Mouse (Mus musculus) heart, postnatal 36 days (tissue): ENCODE data around the gene Mybpc2. TPM values are rescaled to one million over a fixed set of nuclear protein-coding genes. Genes with fewer than 3 reads are reported as not detected.

Source experiments
- DNase-seq, 2 experiments: peaks; one replicate each; pipeline ENCODE4 v3.0.0; 2021 to 2022
- intact Hi-C: fragments of 180-260 bp; cut with DNase I; formaldehyde crosslinking; loops from one replicate; pipeline ENCODE4 v1.15.1; 2025
- microRNA-seq, 2 experiments: library from miRNA; unstranded; fragments of <30 nt; microRNA quantifications; one replicate each; pipeline ENCODE4 v1.2.0; 2021; ENCODE audit warnings: borderline number of aligned reads in 2 of 2
- total RNA-seq, 2 experiments: library from RNA; stranded (reverse); gene quantifications; 2 replicates each; pipeline ENCODE4 v1.2.3; 2021

Mybpc2 gene
- total RNA-seq, 2 experiments from 2014 or later = 16.5 to 20.1 TPM

DNA sequence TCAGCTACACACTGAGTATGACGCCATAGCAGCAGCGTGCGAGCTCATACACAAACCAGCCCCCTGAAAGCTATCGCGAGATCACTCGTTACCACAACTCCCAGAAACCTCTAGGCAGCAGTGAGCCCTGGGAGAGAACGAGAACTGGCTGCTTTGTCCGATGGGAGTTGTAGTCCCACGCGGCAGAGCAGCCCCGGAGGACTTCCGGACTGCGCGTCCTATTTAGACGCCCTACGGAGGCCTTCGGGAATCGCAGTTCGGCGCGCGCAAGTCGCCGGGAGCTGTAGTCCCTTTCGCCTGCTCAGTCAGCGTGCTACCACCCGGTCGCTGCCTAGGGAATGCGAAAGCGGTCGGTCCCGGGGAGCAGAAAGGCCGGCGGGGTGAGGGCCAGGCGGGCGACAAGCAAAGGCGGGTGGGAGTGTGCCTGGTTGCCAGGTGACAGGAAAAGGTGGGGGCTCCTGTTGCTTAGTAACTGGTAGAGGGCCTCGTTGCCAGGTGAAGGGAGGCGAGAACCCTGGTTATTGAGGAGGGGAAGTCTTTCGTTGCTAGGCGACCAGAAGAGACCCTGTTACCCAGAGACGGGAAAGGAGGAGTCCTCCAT lies 56.5 kb downstream of the Mybpc2 start, which contains the start of gene Josd2:
Josd2 (plus strand) TSS at position 170 of the 601 bp plus-strand sequence.
- peak; percentile 88 to 92 for DNase-seq
- intact Hi-C loops = loop anchor here (2.0 to 10.0 kb wide), 4 partner anchors 27 to 1153 kb away; partner anchors contain the start of gene Zfp715

- DNase-seq = no peak
- intact Hi-C loops = loop anchor here (2.0 to 10.0 kb wide), 4 partner anchors 28 to 1152 kb away; partner anchors contain the start of gene Zfp715
These were observed 57.6 kb downstream of the Mybpc2 start for GRCm38 (mm10) chr7:44466888-44467311.

DNA sequence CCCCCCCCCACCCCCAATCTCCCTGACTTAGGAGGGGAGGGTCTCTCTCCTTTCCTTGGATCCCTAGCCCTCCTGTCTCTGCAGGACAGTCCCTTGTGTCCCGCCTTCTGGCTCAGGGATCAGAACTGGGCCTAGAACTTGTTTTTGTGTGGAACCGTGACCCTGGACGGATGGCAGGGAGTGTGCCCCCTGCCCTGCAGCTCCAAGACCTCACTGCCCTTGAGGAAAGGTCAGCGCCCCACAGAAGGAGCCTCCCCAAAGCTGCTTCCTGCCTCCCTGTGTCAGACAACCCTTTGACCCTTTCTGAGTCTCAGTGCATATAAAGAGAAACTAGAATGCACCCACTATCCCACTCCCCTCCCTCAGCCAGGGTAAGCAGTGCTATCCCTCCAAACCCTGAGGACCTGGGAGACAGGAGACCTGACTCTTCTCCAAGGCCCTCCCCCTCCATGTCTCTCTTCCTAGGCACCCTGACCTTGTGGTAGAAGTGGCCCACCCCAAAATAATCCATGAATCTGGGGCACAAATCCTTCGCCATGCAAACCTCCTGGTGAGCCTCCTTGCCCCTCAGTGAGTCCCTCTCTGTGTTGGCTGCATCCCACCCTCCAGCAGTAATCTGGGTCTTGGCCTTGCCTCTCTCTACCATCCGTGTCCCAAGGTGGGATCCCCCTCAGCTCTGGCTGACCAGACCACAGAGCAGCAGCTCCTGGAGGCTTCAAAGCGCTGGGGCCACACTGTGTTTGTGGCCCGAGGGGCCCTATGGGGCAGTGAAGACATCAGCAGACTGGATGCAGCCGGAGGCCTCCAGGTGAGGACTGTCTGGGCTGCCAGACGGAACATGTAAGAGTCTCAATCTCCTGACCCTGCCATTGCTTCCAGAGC lies 58.2 kb downstream of the Mybpc2 start:
- intact Hi-C loops = loop anchor here (2.0 to 10.0 kb wide), 4 partner anchors 29 to 1151 kb away; partner anchors contain the start of gene Zfp715
- no peak for DNase-seq

DNA sequence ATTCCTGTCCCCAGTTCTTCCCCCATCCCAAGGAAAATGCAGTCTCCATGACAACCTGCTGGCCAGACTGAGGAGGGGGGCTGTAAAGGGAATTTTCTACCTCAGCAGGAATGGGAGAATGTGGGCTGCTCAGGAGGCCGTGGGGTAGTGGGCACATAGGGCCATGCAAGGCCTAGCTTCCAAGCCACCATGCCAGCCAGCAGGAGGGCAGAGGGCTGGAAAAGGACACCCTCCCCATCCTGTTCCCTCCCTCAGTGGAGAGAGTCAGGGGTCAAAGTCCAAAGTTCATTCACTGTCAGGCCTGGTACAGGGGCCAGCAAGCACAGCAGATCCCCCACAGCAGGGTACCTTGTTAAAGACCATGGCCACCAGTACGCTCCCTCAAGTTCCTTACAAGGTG lies 59.3 kb downstream of the Mybpc2 start, which contains the start of gene Aspdh:
Aspdh (plus strand) TSS at position 281 of the 400 bp plus-strand sequence.
- intact Hi-C loops = loop anchor here (5.0 to 10.0 kb wide), 3 partner anchors 93 to 1150 kb away; partner anchors contain the start of gene Zfp715

DNA sequence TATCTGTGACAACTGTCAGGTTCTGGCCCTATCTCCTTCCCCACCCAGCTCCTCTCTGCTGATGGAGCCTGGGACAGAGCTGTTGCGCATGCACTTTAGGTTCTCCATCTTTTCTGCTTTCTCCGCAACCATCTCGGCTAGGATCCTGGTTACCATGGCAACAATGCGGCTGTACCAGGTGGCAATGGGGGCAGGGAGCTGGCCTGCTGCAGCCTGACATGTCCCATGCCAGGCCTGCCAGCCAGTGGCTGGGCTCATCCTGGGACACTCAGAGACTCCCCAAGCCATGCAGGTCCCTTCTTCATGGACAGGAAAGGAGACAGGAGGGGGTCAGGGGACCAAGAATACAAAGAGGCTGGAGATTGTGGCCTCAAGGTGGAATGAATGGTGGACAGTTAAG lies 59.9 kb downstream of the Mybpc2 start:
- no peak for DNase-seq
- intact Hi-C loops = loop anchor here (10.0 kb wide), 1 partner anchor 1150 kb away; the partner anchor contains the start of gene Zfp715

More for the DNA sequence above, 59.3 kb downstream of the Mybpc2 start, which contains the start of gene Aspdh:
- no peak for DNase-seq

GRCm38 (mm10) chr7:44463556-44464225 lies 60.8 kb downstream of the Mybpc2 start:
- intact Hi-C loops = loop anchor here (10.0 kb wide), 1 partner anchor 1149 kb away; the partner anchor contains the start of gene Zfp715
- DNase-seq = no peak

- DNase-seq = no peak
- intact Hi-C loops = loop anchor here (10.0 kb wide), 1 partner anchor 1148 kb away; the partner anchor contains the start of gene Zfp715
These were observed 61.4 kb downstream of the Mybpc2 start for GRCm38 (mm10) chr7:44463056-44463425.

DNA sequence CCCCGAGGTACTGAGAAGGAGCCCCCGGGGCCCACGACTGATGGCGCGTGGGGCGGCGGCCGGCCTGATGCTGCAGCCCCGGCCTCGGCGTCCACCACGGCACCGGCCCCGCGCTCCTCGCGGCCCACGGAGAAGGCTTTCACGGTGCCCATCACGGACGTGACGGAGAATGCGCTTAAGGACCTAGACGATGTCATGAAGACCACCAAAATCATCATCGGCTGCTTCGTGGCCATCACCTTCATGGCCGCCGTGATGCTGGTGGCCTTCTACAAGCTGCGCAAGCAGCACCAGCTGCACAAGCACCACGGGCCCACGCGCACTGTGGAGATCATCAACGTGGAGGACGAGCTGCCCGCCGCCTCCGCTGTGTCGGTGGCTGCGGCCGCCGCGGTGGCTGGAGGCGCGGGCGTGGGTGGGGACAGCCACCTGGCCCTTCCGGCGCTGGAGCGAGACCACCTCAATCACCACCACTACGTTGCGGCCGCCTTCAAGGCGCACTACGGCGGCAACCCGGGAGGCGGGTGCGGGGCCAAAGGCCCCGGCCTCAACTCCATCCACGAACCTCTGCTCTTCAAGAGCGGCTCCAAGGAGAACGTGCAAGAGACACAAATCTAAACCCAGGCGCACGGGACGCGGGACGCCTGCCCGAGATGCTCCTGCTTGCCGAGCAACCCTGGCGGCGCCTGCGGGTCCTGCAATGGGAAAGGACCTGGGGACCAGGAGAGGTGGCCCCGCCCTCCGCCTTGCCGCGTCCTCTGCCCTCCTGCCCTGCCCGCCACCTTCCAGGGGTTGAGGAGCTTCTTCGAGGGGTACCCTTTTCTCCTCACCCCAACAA lies 62.0 kb downstream of the Mybpc2 start:
- DNase-seq = no peak
- intact Hi-C loops = loop anchor here (10.0 kb wide), 1 partner anchor 1148 kb away; the partner anchor contains the start of gene Zfp715

DNA sequence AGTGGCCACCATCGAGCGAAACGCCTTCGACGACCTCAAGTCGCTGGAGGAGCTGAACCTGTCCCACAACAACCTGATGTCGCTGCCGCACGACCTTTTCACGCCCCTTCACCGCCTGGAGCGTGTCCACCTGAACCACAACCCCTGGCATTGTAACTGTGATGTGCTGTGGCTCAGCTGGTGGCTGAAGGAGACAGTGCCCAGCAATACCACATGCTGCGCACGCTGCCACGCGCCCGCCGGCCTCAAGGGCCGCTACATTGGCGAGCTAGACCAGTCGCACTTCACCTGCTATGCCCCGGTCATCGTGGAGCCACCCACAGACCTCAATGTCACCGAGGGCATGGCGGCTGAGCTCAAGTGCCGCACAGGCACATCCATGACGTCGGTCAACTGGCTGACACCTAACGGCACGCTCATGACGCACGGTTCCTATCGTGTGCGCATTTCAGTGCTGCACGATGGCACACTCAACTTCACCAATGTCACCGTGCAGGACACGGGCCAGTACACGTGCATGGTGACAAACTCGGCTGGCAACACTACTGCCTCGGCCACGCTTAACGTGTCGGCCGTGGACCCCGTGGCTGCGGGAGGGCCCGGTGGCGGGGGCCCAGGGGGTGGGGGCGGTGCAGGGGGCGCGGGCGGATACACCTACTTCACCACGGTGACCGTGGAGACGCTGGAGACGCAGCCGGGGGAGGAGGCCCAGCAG lies 62.8 kb downstream of the Mybpc2 start:
- intact Hi-C loops = loop anchor here (10.0 kb wide), 1 partner anchor 1147 kb away; the partner anchor contains the start of gene Zfp715
- no peak for DNase-seq

DNA sequence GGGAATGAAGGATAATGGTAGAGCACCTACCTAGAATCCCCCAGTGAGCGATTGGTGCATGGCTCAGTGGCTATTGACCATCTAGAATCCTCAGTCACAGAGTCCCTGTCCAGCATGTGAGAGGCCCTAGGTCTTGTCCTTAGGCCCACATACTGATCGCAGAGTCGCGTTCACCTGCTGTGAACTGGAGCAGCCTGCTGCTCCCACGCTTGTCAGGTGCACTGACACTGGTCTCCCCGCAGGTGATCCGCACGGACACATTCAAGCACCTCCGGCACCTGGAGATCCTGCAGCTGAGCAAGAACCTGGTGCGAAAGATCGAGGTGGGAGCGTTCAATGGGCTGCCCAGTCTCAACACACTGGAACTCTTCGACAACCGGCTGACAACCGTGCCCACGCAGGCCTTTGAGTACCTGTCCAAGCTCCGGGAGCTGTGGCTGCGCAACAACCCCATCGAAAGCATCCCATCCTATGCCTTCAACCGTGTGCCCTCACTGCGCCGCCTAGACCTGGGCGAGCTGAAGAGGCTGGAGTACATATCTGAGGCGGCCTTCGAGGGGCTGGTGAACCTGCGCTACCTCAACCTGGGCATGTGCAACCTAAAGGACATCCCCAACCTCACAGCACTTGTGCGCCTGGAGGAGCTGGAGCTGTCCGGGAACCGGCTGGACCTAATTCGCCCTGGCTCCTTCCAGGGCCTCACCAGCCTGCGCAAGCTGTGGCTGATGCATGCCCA lies 63.5 kb downstream of the Mybpc2 start:
- intact Hi-C loops = loop anchor here (10.0 kb wide), 1 partner anchor 1146 kb away; the partner anchor contains the start of gene Zfp715

GRCm38 (mm10) chr7:44460067-44460466 lies 64.4 kb downstream of the Mybpc2 start:
- no peak for DNase-seq
- intact Hi-C loops = loop anchor here (10.0 kb wide), 1 partner anchor 1145 kb away; the partner anchor contains the start of gene Zfp715

More for the DNA sequence above, 63.5 kb downstream of the Mybpc2 start:
- DNase-seq = no peak

GRCm38 (mm10) chr7:44456302-44456701 lies 68.2 kb downstream of the Mybpc2 start:
- no peak for DNase-seq

DNA sequence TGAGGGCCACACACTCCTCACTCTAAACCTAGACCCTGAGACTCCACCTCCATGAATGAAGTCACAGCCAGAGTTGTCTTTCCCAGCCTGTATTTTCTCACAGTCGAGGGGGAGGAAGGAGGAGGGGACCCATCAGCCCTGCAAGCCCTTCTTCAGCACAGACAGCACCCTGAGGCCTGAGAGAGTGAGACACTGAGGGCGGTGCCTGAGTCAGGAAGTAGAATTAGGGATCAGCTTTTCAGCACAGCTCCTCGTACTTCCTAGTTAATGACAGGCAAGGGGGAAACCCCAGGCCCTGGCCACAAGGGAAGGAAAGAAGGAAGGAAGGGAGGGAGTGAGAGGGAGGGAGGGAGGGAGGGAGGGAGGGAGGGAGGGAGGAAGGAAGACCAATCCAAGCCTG lies 71.2 kb downstream of the Mybpc2 start:
- no peak for DNase-seq
- intact Hi-C loops = no loop called here

More at GRCm38 (mm10) chr7:44456302-44456701, 68.2 kb downstream of the Mybpc2 start:
- intact Hi-C loops = no loop called here

Small RNAs within 50 kb of the gene (microRNA-seq; reads per million reads assigned to microRNA genes)
- 0 to 2.2 reads per million in 2 experiments for gene Mir7052
- 0 to 2.0 reads per million in 2 experiments for gene Mir7053

Other genes starting within 250 kb of the Mybpc2 start
- gene Clec11a, start 217.8 kb downstream of the Mybpc2 start, total RNA-seq = under 1 TPM; 0.75 to 0.84 TPM
- gene Shank1, start 214.4 kb downstream of the Mybpc2 start, total RNA-seq = 1 to 10 TPM in 1 of 2 experiments, under 1 TPM in 1; 1.00 to 1.5 TPM
- 1 to 10 TPM; 1.7 to 3.4 TPM for gene Syt3, start 140.6 kb downstream of the Mybpc2 start, total RNA-seq
- under 1 TPM in 1 of 2 experiments, not detected in 1; 0.68 TPM for gene 1700008O03Rik, start 138.8 kb downstream of the Mybpc2 start, total RNA-seq
- 10 to 100 TPM; 20.5 to 21.6 TPM for gene Lrrc4b, start 95.6 kb downstream of the Mybpc2 start, total RNA-seq
- gene Aspdh, start 59.3 kb downstream of the Mybpc2 start, total RNA-seq = under 1 TPM; 0.65 to 0.75 TPM
- 100 to 1,000 TPM; 127 to 143 TPM for gene Josd2, start 56.7 kb downstream of the Mybpc2 start, total RNA-seq
- 10 to 100 TPM; 87.6 to 87.9 TPM for gene Emc10, start 28.1 kb downstream of the Mybpc2 start, total RNA-seq
- gene Fam71e1, start 28.1 kb downstream of the Mybpc2 start, total RNA-seq = 1 to 10 TPM; 3.1 to 3.2 TPM
- gene Spib, start 7.4 kb upstream of the Mybpc2 start, total RNA-seq = under 1 TPM; 0.31 to 0.51 TPM
- gene Pold1, start 24.2 kb upstream of the Mybpc2 start, total RNA-seq = 10 to 100 TPM; 11.9 to 14.0 TPM
- 10 to 100 TPM; 48.2 to 50.8 TPM for gene Nr1h2, start 29.3 kb upstream of the Mybpc2 start, total RNA-seq
- gene Napsa, start 47.7 kb upstream of the Mybpc2 start, total RNA-seq = under 1 TPM; 0.43 to 0.78 TPM
- 1 to 10 TPM; 2.0 to 2.3 TPM for gene Kcnc3, start 66.0 kb upstream of the Mybpc2 start, total RNA-seq
- gene Myh14, start 146.2 kb upstream of the Mybpc2 start, total RNA-seq = 100 to 1,000 TPM in 1 of 2 experiments, 10 to 100 TPM in 1; 81.8 to 110 TPM
- gene Izumo2, start 184.1 kb upstream of the Mybpc2 start, total RNA-seq = not detected
- gene Vrk3, start 223.8 kb upstream of the Mybpc2 start, total RNA-seq = 10 to 100 TPM; 25.3 to 26.7 TPM
- gene Zfp473, start 226.4 kb upstream of the Mybpc2 start, total RNA-seq = under 1 TPM; 0.06 to 0.14 TPM